Mouse (Mus musculus) left cerebral cortex, postnatal 14 days (tissue): Measurements from ENCODE around the gene Nudt6. TPM values are rescaled to one million over a fixed set of nuclear protein-coding genes. Genes with fewer than 3 reads are reported as not detected.
A peak's percentile ranks its signal among the peaks of the same experiment; 100 is the strongest.

ENCODE experiments used
- DNase-seq, 2 experiments: peaks; one replicate each; pipeline ENCODE4 v3.0.0; 2021 to 2022; ENCODE audit warnings: low spot score in 2 of 2, mixed read lengths in 1 of 2
- intact Hi-C: fragments of 180-260 bp; cut with DNase I; formaldehyde crosslinking; loops from one replicate; pipeline ENCODE4 v1.15.1; 2025
- total RNA-seq, 2 experiments: library from RNA; stranded (reverse); gene quantifications; 2 replicates each; pipeline ENCODE4 v1.2.3; 2021

The Nudt6 gene
- total RNA-seq, 2 experiments from 2014 or later, result 6.3 to 7.4 TPM

DNA sequence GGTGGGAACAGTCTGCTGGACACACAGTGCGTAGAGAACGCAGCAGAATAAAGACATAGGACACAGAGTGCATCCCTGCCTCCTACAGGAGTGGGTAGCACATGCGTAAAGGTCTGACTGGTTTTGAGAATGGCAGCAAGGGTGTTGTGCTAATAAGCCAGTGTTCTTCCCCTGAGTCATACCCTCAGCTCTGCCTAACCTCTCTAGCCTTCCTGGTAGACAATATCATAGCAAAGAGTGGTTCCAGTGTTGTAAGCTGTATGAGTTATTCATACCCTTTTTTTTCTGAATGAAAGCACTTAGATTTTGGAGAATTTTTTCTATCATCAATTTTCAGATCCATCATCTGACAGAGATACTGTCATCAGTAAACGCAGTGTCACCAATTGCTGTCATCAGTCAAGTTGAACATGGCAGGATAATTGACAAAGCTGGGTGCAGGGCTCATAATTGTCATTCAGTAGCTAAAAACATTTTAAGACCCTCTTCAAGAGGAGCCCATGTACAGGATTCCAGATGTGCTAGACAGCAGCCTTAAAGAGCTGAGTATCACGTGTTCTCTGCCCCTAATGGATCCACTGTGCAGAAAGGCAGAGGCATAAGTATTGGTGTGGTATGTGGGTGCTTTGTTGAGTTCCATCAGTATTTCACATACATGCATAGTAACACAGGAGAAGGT lies 22.9 kb downstream of the Nudt6 start:
- intact Hi-C loops, result no loop called here
- DNase-seq, result no peak

DNA sequence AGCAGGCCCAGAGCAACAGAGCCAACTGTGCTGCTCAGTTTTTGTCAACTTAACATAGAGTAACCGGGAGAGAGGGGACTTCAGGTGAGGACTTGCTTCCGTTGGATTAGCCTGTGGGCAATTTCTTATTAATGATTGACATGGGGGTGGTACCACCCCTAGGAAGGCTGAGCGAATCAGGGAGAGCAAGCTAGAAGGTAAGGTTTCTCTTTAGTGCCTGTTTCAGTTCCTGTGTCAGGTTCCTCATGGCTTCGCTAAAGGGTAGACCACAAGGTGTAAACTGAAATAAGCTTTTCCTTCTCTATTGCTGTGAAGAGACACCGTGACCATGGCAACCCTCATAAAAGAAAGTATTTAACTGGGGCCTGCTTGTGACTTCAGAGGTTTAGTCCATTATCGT lies 32.7 kb downstream of the Nudt6 start:
- intact Hi-C loops, result no loop called here
- no peak for DNase-seq

DNA sequence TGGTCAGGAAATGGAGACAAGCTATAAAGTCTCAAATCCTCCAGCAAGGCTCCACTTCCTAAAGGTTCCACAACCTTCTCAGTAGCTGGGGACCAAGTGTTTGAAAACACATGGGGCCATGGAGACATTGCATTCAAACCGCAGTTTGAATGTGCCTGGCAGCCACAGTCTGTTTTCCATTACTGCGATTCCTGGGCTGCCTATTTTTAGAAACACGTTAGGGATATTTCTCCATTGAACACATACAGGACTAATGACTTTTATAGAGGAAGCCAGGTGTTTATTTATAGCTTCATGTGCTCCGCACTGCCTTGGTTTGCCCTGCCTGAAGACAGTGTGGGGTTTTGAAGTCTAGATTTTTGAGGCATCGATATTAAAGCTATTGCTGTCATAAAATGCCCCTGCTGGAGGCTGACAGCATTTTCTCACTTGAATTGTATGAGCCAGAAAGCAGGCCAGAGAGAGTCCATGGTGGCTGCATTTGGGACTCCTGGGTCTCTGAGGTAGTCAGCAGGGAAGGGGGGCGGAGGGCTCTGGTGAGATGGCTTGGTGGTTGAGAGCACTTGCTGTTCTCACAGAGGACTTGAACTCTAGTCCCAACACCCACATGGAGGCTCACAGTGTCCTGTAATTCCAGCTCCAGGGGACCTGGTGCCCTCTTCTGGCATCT lies 36.8 kb downstream of the Nudt6 start:
- intact Hi-C loops, result no loop called here
- DNase-seq, result no peak

DNA sequence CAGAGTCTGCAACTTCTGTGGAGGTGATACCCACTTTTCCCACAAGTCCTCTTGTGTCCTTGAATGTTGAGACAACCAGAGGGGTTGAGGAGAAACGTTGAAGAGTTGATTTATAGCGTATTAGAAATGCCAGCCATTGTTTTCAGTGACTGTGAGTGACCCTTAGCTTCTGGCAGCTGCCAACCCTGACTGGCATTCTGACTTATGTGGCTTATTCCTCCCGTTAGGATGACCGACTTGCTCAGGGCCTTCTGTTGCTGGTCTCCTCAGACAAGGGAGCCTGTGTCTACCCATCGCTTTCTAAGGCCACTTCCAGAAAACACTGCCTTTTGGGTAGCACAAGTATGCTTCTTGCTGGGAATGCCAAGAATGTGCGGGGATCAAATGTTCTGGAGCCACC lies 38.6 kb downstream of the Nudt6 start:
- intact Hi-C loops, result no loop called here
- no peak for DNase-seq

DNA sequence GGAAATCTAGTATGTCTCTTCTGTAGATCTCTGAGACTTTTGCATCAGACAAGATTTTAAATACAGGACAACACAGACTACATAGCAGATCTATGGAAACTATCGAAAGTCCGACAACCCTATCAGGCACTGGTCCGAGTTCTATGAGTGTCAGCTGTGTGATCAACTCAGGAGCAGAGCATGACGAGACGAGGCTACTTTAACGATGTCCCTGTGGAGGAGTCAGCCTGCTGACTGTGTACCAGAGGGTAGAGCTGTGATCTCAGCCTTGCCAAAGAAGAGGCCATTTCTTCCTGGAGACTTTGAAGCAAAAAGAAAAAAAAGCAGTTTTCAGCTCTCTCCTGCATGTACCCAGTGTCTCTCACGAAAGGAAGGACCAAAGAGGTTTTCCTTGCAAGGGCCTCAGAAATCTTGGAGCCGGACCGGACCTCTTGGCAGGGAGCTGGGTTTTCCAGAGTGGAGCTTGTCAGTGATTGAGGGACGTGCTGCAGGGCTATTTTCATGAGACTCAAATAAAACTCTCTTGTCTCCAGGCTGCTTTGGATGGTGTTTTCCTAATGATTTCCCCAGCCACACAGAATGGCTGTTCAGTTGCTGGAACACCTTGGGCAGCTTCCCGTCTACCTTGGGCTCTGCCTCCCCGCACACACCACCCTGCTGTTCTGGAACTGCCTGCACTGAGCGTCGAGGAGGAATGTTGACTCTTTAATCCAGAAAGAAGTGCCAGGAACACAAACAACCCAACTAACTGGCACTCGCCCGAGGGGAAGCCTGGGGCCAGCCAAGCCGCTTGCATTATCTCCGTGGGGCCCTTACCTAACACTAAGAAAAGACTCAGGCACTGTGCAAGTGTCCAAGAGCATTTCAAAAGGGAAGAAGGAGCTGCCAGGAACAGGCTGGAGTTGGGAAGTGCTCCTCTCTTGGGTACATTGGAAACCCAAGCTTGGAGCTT lies 39.8 kb downstream of the Nudt6 start:
- intact Hi-C loops, result no loop called here
- DNase-seq, result peak; percentile 6 to 9

DNA sequence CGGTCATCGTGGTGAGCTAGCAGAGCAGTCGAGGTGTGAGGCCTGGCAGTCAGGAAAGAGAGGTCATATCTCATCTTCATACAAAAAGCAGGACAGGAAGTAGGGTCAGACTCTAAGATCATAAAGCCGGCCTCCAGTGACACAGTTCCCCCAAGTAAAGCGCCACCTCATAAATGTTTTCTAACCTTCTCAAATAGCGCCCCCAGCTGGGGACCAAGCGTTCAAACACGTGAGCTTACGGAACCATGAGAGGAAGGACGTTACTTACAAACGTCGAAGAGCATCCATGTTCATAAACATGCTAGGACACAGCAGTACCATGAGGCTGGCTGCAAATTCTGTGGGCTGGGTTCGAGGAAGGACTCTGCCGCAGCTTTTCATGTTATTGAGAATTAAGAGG lies 40.8 kb downstream of the Nudt6 start:
- no peak for DNase-seq
- intact Hi-C loops, result no loop called here

DNA sequence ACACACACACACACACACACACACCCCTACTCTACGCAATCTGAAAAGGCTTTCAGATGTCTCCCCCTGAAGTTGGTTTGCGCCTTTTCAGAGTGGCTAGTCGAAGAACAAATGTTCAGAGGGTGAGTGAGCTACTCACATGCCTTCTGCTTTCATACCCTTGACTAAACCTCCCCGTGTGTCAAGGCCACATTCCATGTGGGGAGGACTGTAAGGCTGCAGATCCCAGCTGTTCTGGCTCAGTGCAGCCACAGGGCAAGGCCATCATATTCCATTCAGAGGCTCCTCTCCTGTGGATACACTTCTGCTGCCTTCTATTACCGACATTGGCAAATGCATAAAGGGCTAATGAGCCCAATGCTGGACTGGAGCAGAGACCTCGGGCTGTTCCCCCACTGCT lies 41.6 kb downstream of the Nudt6 start:
- intact Hi-C loops, result no loop called here
- no peak for DNase-seq

DNA sequence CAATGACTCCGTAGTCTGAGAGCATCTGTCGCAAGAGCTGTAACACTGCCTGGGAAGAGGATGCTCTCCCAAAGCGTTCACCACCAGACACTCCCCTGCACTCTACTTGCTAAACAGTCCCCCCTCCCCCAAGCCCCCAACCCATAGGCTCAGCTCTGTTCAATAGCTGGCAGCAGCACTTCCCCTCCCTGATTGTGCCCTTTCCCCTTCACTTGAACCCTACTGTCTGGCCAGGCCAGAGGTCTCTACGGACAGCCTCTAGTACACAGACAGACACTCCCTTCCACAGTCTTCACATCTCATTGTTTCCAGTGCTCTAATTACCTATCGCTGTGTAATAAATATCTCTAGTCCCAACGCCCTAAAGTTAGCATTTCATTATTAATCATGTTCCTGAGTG lies 42.1 kb downstream of the Nudt6 start:
- no peak for DNase-seq
- intact Hi-C loops, result no loop called here

DNA sequence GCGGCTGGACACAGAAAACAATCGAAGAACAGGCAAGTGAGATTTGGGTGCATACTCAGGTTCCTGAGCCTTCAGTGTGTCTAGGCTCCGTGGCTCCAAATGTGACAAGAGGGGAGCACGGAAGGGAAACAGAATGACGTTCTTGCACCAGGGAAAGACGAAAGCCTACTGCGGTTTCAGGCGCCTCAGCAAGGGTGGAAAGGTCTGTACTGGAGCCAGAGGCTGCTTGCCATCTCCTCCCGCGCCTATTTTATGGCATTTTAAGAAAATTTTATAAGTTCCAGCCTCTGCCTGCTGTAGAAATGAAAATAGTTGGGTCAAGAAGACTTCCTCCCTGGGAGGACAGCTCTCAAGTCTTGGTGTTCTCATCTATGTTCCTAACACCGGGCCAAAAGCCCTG lies 46.3 kb downstream of the Nudt6 start:
- intact Hi-C loops, result no loop called here
- no peak for DNase-seq

DNA sequence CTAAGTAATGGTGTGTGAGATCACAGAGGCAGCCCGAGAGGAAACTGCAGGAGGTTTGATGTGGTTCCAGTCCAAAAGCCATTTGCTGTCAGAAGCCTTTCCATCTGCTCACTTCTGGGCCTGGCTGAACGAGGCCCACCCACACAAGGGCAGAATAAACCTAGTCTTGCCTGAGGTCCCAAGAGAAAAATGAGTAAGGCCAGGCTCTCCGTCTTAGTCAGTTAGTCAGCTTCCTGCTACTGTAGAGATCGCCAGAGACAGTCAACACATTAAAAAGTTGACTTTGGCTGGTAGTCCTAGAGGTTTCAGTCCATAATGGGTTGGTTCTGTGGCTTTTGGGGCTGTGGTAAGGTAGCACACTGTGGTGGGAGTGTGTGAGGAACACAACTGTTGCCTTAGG lies 49.6 kb downstream of the Nudt6 start:
- no peak for DNase-seq
- intact Hi-C loops, result no loop called here

DNA sequence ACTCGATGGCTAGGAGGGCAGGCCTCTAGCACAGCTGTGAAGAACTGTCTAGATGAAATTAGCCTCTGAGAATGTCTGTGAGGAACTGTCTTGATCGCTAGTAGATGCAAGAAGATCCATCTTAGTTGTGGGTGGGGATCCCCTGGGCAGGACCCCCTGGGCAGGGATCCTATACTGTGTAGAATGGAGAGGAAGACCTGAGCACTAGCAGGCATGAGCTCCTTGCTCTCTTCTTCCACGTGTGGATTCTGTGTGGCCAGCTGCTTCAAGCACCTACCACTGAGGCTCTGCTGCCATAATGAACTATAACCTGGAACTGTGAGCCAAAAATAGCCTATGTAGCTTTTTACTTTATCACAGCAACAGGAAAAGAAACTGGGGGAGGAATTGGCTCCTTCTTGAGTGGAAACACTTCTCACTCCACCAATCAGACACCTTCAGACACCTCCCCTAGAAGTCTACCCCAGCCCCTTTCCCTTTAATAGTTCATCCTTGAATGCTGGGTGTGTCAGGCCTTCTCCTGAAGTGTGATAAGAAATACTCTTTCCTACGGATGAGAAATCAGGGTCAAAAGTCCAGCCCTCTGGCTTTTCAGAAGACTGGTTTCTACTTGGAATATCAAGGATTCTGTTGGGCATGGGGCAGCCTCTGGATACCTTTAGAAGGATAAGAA lies 53.5 kb downstream of the Nudt6 start:
- no peak for DNase-seq
- intact Hi-C loops, result no loop called here

DNA sequence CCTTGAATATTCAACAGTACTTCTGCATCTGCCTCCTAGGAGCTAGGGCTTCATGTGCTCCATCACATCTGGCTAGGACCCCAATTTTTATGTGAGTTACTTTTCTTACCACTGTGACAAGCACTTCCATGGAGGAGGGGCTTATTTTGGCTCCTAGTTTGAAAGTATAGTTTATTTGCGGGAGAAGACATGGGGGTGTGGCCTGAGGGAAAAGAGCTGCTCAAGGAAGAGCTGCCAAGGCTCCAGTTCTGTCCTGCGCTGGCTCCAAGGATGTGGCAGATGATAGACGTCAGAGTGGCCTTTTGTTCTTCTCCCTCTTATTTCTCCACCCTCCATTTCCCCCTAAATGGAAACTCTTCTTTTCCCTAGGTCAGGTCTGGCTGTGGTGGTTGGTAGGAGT lies 54.0 kb downstream of the Nudt6 start:
- intact Hi-C loops, result no loop called here
- DNase-seq, result no peak

DNA sequence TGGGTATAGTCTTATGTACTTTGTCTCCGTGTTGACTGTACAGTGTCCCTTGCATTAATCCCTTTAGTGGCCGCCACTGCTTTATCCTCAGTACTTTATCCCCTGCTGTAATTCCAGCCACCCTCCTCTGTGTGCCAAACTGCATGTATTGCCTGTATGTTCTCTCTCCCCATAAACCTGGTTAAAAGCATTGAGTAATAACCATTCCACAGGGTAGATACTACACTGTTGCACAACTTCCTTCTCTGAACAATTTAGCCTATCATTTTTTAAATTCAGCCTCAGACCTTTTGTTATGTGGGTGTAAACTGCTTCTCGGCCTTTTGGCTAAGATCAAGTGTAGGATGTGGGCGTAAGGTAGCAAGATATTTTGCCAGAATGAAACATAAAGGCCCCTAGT lies 54.9 kb downstream of the Nudt6 start:
- no peak for DNase-seq
- intact Hi-C loops, result no loop called here

DNA sequence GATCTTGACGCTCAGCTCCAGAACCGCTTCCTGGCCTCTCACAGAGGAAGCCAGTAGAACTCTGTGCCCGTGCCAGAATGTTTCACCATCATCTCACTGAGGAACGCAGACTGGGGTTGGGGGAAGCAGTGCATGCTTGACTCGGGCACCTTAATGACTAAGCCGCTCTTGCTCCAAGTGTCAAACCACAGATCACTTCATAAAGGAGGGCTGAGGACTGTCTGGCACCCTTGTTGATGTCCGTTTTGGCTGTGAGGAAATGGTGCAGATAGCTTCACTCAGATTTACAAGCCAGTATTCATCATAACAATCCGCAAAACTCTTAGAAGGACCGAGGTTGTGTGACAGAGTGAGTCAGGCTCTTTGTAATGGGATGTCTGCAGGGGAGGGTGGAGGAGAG lies 59.3 kb downstream of the Nudt6 start:
- no peak for DNase-seq
- intact Hi-C loops, result no loop called here

Other genes with a start within 250 kb of the Nudt6 start
- under 1 TPM in 1 of 2 experiments, not detected in 1; 0.27 TPM for gene Il21, start 187.6 kb downstream of the Nudt6 start, total RNA-seq
- 1 to 10 TPM; 4.4 to 4.9 TPM for gene Bbs12, start 107.7 kb downstream of the Nudt6 start, total RNA-seq
- gene Cetn4, start 107.5 kb downstream of the Nudt6 start, total RNA-seq, result 1 to 10 TPM; 5.5 to 8.3 TPM
- gene Fgf2, start 71.9 kb downstream of the Nudt6 start, total RNA-seq, result 1 to 10 TPM; 3.1 to 4.1 TPM
- gene Spata5, start 315 bp downstream of the Nudt6 start, total RNA-seq, result 10 to 100 TPM; 18.8 to 24.4 TPM
- 10 to 100 TPM; 13.4 to 14.9 TPM for gene Spry1, start 219.7 kb upstream of the Nudt6 start, total RNA-seq